Mouse (Mus musculus) adrenal gland, adult 18-20 months (tissue): Measurements from ENCODE around the gene Camk1g. TPM values are rescaled to one million over a fixed set of nuclear protein-coding genes. Genes with fewer than 3 reads are reported as not detected.

Source experiments
- DNase-seq, 2 experiments: peaks; one replicate each; pipeline ENCODE4 v3.0.0; 2021 to 2022; ENCODE audit warnings: low spot score in 2 of 2
- total RNA-seq, 2 experiments: library from RNA; stranded (reverse); gene quantifications; 1 replicate in 1 of 2; 2 replicates in 1 of 2; pipeline ENCODE4 v1.2.3; 2021

Camk1g gene
- total RNA-seq, 2 experiments from 2014 or later, result 0.13 to 0.17 TPM

- no peak for DNase-seq
These were observed 33.7 kb downstream of the Camk1g start for GRCm38 (mm10) chr1:193336122-193337017.

GRCm38 (mm10) chr1:193334546-193334945, 35.6 kb downstream of the Camk1g start:
- no peak for DNase-seq

- DNase-seq, result no peak
These were observed 36.3 kb downstream of the Camk1g start for GRCm38 (mm10) chr1:193333776-193334175.

GRCm38 (mm10) chr1:193332671-193333070, 37.4 kb downstream of the Camk1g start:
- no peak for DNase-seq

- DNase-seq, result no peak
These were observed 38.1 kb downstream of the Camk1g start for GRCm38 (mm10) chr1:193332018-193332417.

- DNase-seq, result no peak
These were observed 39.5 kb downstream of the Camk1g start for GRCm38 (mm10) chr1:193330626-193331025.

- DNase-seq, result peak in 1 of 2 experiments; percentile 38
These were observed 39.9 kb downstream of the Camk1g start for GRCm38 (mm10) chr1:193330172-193330571.

- DNase-seq, result no peak
These were observed 40.5 kb downstream of the Camk1g start for GRCm38 (mm10) chr1:193329557-193329956.

- DNase-seq, result no peak
These were observed 42.4 kb downstream of the Camk1g start for GRCm38 (mm10) chr1:193327686-193328085.

- no peak for DNase-seq
These were observed 42.9 kb downstream of the Camk1g start for GRCm38 (mm10) chr1:193327216-193327615.

- no peak for DNase-seq
These were observed 43.5 kb downstream of the Camk1g start for GRCm38 (mm10) chr1:193326456-193327145.

- DNase-seq, result no peak
These were observed 44.2 kb downstream of the Camk1g start for GRCm38 (mm10) chr1:193325891-193326290.

- peak; percentile 35 to 56 for DNase-seq
These were observed 45.9 kb downstream of the Camk1g start for GRCm38 (mm10) chr1:193324224-193324623.

GRCm38 (mm10) chr1:193323686-193324085, 46.4 kb downstream of the Camk1g start:
- no peak for DNase-seq

- DNase-seq, result no peak
These were observed 49.7 kb downstream of the Camk1g start for GRCm38 (mm10) chr1:193320398-193320797.

- no peak for DNase-seq
These were observed 50.4 kb downstream of the Camk1g start for GRCm38 (mm10) chr1:193319721-193320120.

- DNase-seq, result no peak
These were observed 52.9 kb downstream of the Camk1g start for GRCm38 (mm10) chr1:193317159-193317559.

- DNase-seq, result no peak
These were observed 53.7 kb downstream of the Camk1g start for GRCm38 (mm10) chr1:193316358-193316750.

GRCm38 (mm10) chr1:193315705-193316357, 54.3 kb downstream of the Camk1g start:
- DNase-seq, result peak in 1 of 2 experiments; percentile 57

- no peak for DNase-seq
These were observed 58.5 kb downstream of the Camk1g start for GRCm38 (mm10) chr1:193311596-193311995.

GRCm38 (mm10) chr1:193310519-193311085, 59.5 kb downstream of the Camk1g start:
- DNase-seq, result no peak
